ENCODE assay signal across 13 mouse cellular contexts in genomic region chr15:99017355-99017761, GRCm38 (mm10). TPM values are rescaled to one million over a fixed set of nuclear protein-coding genes. Genes with fewer than 3 reads are reported as not detected.
DNase-seq lines count a peak whose midpoint lies in the region; ATAC-seq and TF ChIP-seq lines count a peak whose summit lies in the region.
"Had no signal": no experiment of that assay in that cellular context is flagged by ENCODE, and none has a peak within 500 bp of the region (broad histone marks: within the 10 kb centered on the region; RNA-seq: fewer than 3 reads in every experiment).

No protein-coding gene starts in this region.

- H3K36me3 ChIP-seq in liver, embryonic 12.5 days, result no peaks in the 10 kb centered on the region
- no peaks in the 10 kb centered on the region for H3K36me3 ChIP-seq in liver, embryonic 11.5 days (ENCODE audit: control insufficient read depth, insufficient read depth, low read length)
- H3K36me3 ChIP-seq in myocyte (ENCODE audit: control insufficient read depth, insufficient read depth), result no peaks in the 10 kb centered on the region

- no peak overlapping the region for H3K4me3 ChIP-seq in liver, embryonic 12.5 days
- H3K4me3 ChIP-seq in liver, embryonic 11.5 days (ENCODE audit: low read depth, low read length), result no peak overlapping the region
- no peak overlapping the region for H3K4me3 ChIP-seq in embryonic fibroblast, embryonic 13.5 days (ENCODE audit: insufficient read depth, low read length)
- no peak overlapping the region for H3K4me3 ChIP-seq in myocyte
- H3K4me3 ChIP-seq: layer of hippocampus, adult 2 months had no signal

- no peaks in the 10 kb centered on the region for H3K79me2 ChIP-seq in myocyte (ENCODE audit: control insufficient read depth, insufficient read depth)

- no peak overlapping the region for H3K4me2 ChIP-seq in liver, embryonic 12.5 days
- no peak overlapping the region for H3K4me2 ChIP-seq in liver, embryonic 11.5 days
- peak overlapping the region; percentile 5 for H3K4me2 ChIP-seq in myocyte (ENCODE audit: low read depth)
- H3K4me2 ChIP-seq: heart, embryonic 11.5 days had no signal

- 55% methylated on average over 8 of the region's 8 CpGs for WGBS in liver, embryonic 12.5 days (ENCODE audit: insufficient replicate concordance)
- WGBS in liver, embryonic 11.5 days, result 65% methylated on average over 8 of the region's 8 CpGs

- TF ChIP-seq CTCF in embryonic fibroblast, embryonic 13.5 days (IDR thresholded peaks at IDR 0.05; ENCODE audit: borderline replicate concordance, insufficient read depth, low read length), result no peak

- H3K4me1 ChIP-seq in liver, embryonic 12.5 days, result no peaks in the 10 kb centered on the region
- H3K4me1 ChIP-seq in liver, embryonic 11.5 days (replicated peaks; ENCODE audit: control insufficient read depth, insufficient read depth, low read length), result peaks cover 2% of the 10 kb centered on the region; the same call in 1 of the 2 replicates
- H3K4me1 ChIP-seq in embryonic fibroblast, embryonic 13.5 days (ENCODE audit: control insufficient read depth, insufficient read depth, low read length), result no peaks in the 10 kb centered on the region; the same call in 1 of the 2 replicates

- ATAC-seq in liver, embryonic 12.5 days, result peak; percentile 18; the same call in 1 of the 2 replicates
- ATAC-seq in liver, embryonic 11.5 days (replicated peaks; ENCODE audit: low FRiP score), result no peak
- ATAC-seq: CD4-positive, CD25-positive, alpha-beta regulatory T cell, adult 4 months had no signal

- TF ChIP-seq POLR2A in embryonic fibroblast, embryonic 13.5 days (IDR thresholded peaks at IDR 0.05; ENCODE audit: low read depth, low read length), result no peak
- no peak for TF ChIP-seq POLR2A in myocyte (IDR thresholded peaks at IDR 0.05; ENCODE audit: insufficient read length, low read depth)

- H3K9ac ChIP-seq in liver, embryonic 12.5 days, result no peak overlapping the region
- no peak overlapping the region for H3K9ac ChIP-seq in liver, embryonic 11.5 days (ENCODE audit: low read depth, low read length)

- peaks cover 34% of the 10 kb centered on the region for H3K27me3 ChIP-seq in liver, embryonic 12.5 days (replicated peaks)
- H3K27me3 ChIP-seq in liver, embryonic 11.5 days (replicated peaks; ENCODE audit: control insufficient read depth, insufficient read depth, low read length), result 0 out of 2 replicates have a peak, but pooled peaks cover 2% of the 10 kb centered on the region
- H3K27me3 ChIP-seq in myocyte (ENCODE audit: control insufficient read depth, insufficient read depth, insufficient read length), result no peaks in the 10 kb centered on the region

- H3K27ac ChIP-seq in liver, embryonic 12.5 days, result no peak overlapping the region
- H3K27ac ChIP-seq in liver, embryonic 11.5 days (ENCODE audit: low read depth, low read length), result no peak overlapping the region
- peak overlapping the region; percentile 34 for H3K27ac ChIP-seq in embryonic fibroblast, embryonic 13.5 days (ENCODE audit: insufficient read depth, low read length)
- H3K27ac ChIP-seq: layer of hippocampus, adult 2 months; stomach, postnatal 0 days had no signal

- no peak overlapping the region for H3ac ChIP-seq in myocyte (ENCODE audit: control insufficient read depth, insufficient read length)

- DNase-seq in liver, embryonic 11.5 days (ENCODE audit: low spot score), result no peak
- peak; percentile 44 to 64 for DNase-seq in kidney, postnatal 4 days
- no peak for DNase-seq in adrenal gland, postnatal 14 days
- DNase-seq in adrenal gland, postnatal 10 days, result no peak
- no peak for DNase-seq in heart, adult 11 months
- DNase-seq: cerebellum, adult 9-11 months had no signal

- H3K9me3 ChIP-seq in liver, embryonic 12.5 days (replicated peaks), result no peaks in the 10 kb centered on the region; the same call in 1 of the 2 replicates
- no peaks in the 10 kb centered on the region for H3K9me3 ChIP-seq in liver, embryonic 11.5 days (ENCODE audit: control insufficient read depth, low read length)

TF ChIP-seq in myocyte, 11 proteins besides CTCF, POLR2A, EP300 and RAD21:
- no peak for TF ChIP-seq REST (IDR thresholded peaks at IDR 0.05; ENCODE audit: insufficient read depth, insufficient read length)
- TF ChIP-seq CEBPB (IDR thresholded peaks at IDR 0.05; ENCODE audit: insufficient read depth, poor library complexity, severe bottlenecking), result peak; percentile 78; the same call in 1 of the 2 replicates

RNA-seq across cellular contexts. Expression of gene Tuba1c, which starts 12.3 kb away (rescaled TPM):
- polyA plus RNA-seq in liver, embryonic 12.5 days (2016; fragmentation: Nextera tagmentation; extraction: Ambion mirVana), result 242 and 244 TPM in 2 replicates
- 202 and 214 TPM in 2 replicates for polyA plus RNA-seq in liver, embryonic 11.5 days (2014; fragmentation: Nextera tagmentation; extraction: Ambion mirVana)
- 171 and 395 TPM in 2 replicates for polyA plus RNA-seq in embryonic fibroblast, embryonic 13.5 days (2011; ENCODE audit: insufficient read length, low read depth, missing spikeins)
- polyA plus RNA-seq in myocyte (2012; fragmentation: generic; extraction: Trizol), result 462 TPM
- 200 and 223 TPM in 2 replicates for total RNA-seq in adrenal gland, postnatal 14 days (2021)
- 100 to 1,000 TPM; 144 to 176 TPM for total RNA-seq in adrenal gland, postnatal 10 days (2021)

RNA-seq across cellular contexts. Expression of gene Prph, which starts 37.6 kb away (rescaled TPM):
- polyA plus RNA-seq in liver, embryonic 12.5 days (2016; fragmentation: Nextera tagmentation; extraction: Ambion mirVana), result 0.35 and 0.89 TPM in 2 replicates
- 0.36 and 0.90 TPM in 2 replicates for polyA plus RNA-seq in liver, embryonic 11.5 days (2014; fragmentation: Nextera tagmentation; extraction: Ambion mirVana)
- polyA plus RNA-seq in embryonic fibroblast, embryonic 13.5 days (2011; ENCODE audit: insufficient read length, low read depth, missing spikeins), result 0.60 TPM in 1 of 2 replicates, not detected in the other
- polyA plus RNA-seq in myocyte (2012; fragmentation: generic; extraction: Trizol), result 0.98 TPM
- 6.5 and 25.2 TPM in 2 replicates for total RNA-seq in adrenal gland, postnatal 14 days (2021)
- 10 to 100 TPM; 24.0 to 59.0 TPM for total RNA-seq in adrenal gland, postnatal 10 days (2021)
- polyA plus RNA-seq: CD4-positive, CD25-positive, alpha-beta regulatory T cell, adult 4 months had no signal

RNA-seq across cellular contexts. Expression of gene Troap, which starts 57.0 kb away (rescaled TPM):
- polyA plus RNA-seq in liver, embryonic 12.5 days (2016; fragmentation: Nextera tagmentation; extraction: Ambion mirVana), result 22.1 and 23.6 TPM in 2 replicates
- 26.5 and 27.8 TPM in 2 replicates for polyA plus RNA-seq in liver, embryonic 11.5 days (2014; fragmentation: Nextera tagmentation; extraction: Ambion mirVana)
- 12.2 and 19.9 TPM in 2 replicates for polyA plus RNA-seq in embryonic fibroblast, embryonic 13.5 days (2011; ENCODE audit: insufficient read length, low read depth, missing spikeins)
- polyA plus RNA-seq in myocyte (2012; fragmentation: generic; extraction: Trizol), result 18.6 TPM
- 6.3 and 6.9 TPM in 2 replicates for total RNA-seq in adrenal gland, postnatal 14 days (2021)
- 1 to 10 TPM; 8.2 to 9.8 TPM for total RNA-seq in adrenal gland, postnatal 10 days (2021)

Comparison
In these comparisons a context has a peak if more than half of its experiments do, and no peak if none do; other contexts are left out.
1. DNase-seq: peak in kidney, postnatal 4 days (2 of 2); none in liver, embryonic 11.5 days (single experiment), adrenal gland, postnatal 14 days (single experiment), adrenal gland, postnatal 10 days (single experiment) and heart, adult 11 months (single experiment).